Mouse (Mus musculus): ENCODE measurements around the gene Medag. TPM values are rescaled to one million over a fixed set of nuclear protein-coding genes. Genes with fewer than 3 reads are reported as not detected.

Medag gene
- polyA plus RNA-seq, 1 experiment from 2014 or later: 1.6 TPM

GRCm38 (mm10) chr5:149412671-149413070 lies 1.1 kb downstream of the Medag start:
- DNase-seq (no peak), ATAC-seq (ENCODE audit: insufficient read depth) (no peak)
- Histone ChIP-seq H3K9ac (no peak overlapping the region), H3K4me2 (peak overlapping the region; percentile 70; the same call in 1 of the 2 replicates), H3K9me3 (ENCODE audit: low read depth, low read length) (no peaks in the 10 kb centered on the region), H3K27ac (ENCODE audit: low read depth) (no peak overlapping the region), H3K4me1 (ENCODE audit: insufficient read depth) (peaks cover 3% of the 10 kb centered on the region; the same call in 1 of the 2 replicates), H3K27me3 (ENCODE audit: insufficient read depth, low read length) (0 out of 2 replicates have a peak, but pooled peaks cover 6% of the 10 kb centered on the region), H3K4me3 (ENCODE audit: low read depth, low read length) (no peak overlapping the region), H3K36me3 (ENCODE audit: insufficient read depth) (no peaks in the 10 kb centered on the region)
- TF ChIP-seq CTCF (IDR thresholded peaks at IDR 0.05; ENCODE audit: low read depth): no peak
- 84% methylated on average over 10 of the region's 10 CpGs for WGBS

DNA sequence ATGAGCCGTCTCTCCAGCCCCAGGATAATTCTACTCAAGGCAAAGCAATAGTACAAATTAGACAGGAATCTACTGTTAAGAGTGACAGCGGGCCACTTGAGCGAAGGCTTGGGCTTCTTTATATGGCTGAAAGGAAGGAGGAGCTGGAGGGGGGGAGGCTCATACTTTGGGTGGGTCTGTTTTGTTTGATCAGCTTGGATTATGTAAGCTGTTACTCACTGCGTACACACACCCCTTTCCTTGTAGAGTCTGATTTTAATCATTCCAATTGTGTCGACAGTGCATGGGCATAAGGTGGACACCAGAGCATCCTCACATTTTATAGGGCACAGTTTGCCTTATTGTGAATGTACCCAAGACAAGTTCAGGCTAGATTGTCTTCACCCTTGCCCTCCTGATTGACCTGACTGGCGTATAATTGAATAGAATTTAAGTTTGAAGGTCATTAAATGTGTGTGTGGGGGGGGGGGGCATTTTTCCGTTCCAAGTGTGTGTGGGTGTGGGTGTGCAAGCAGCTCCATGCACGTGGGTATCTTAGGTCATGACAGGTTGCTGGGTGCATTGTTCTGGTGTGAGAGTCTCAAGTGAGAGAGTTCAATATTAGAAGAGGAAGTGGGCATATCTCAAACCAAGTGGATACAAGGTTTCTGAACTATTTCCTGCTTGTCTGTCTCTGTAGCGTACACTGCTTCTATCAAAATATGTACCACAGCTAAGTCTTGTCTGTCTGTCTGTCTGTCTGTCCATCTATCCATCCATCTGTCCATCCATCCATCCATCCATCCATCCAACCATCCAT lies 3.0 kb downstream of the Medag start:
- H3K4me1 ChIP-seq (ENCODE audit: insufficient read depth): peaks cover 3% of the 10 kb centered on the region; the same call in 1 of the 2 replicates
- WGBS: 72% methylated on average over 9 of the region's 9 CpGs
- no peak overlapping the region for H3K9ac ChIP-seq
- H3K4me3 ChIP-seq (ENCODE audit: low read depth, low read length): no peak overlapping the region
- ATAC-seq (ENCODE audit: insufficient read depth): no peak
- H3K36me3 ChIP-seq (ENCODE audit: insufficient read depth): no peaks in the 10 kb centered on the region
- H3K4me2 ChIP-seq: no peak overlapping the region
- DNase-seq: no peak
- H3K27ac ChIP-seq (ENCODE audit: low read depth): no peak overlapping the region
- TF ChIP-seq CTCF (IDR thresholded peaks at IDR 0.05; ENCODE audit: low read depth): no peak
- 0 out of 2 replicates have a peak, but pooled peaks cover 6% of the 10 kb centered on the region for H3K27me3 ChIP-seq (ENCODE audit: insufficient read depth, low read length)
- H3K9me3 ChIP-seq (ENCODE audit: low read depth, low read length): no peaks in the 10 kb centered on the region

GRCm38 (mm10) chr5:149417381-149417780 lies 5.8 kb downstream of the Medag start:
- Histone ChIP-seq H3K27ac (ENCODE audit: low read depth) (no peak overlapping the region), H3K4me2 (no peak overlapping the region), H3K36me3 (ENCODE audit: insufficient read depth) (no peaks in the 10 kb centered on the region), H3K4me3 (ENCODE audit: low read depth, low read length) (no peak overlapping the region), H3K9me3 (ENCODE audit: low read depth, low read length) (no peaks in the 10 kb centered on the region), H3K9ac (no peak overlapping the region), H3K4me1 (ENCODE audit: insufficient read depth) (no peaks in the 10 kb centered on the region), H3K27me3 (ENCODE audit: insufficient read depth, low read length) (0 out of 2 replicates have a peak, but pooled peaks cover 6% of the 10 kb centered on the region)
- 96% methylated on average over 4 of the region's 4 CpGs for WGBS
- TF ChIP-seq CTCF (IDR thresholded peaks at IDR 0.05; ENCODE audit: low read depth): peak; percentile 63
- DNase-seq (no peak), ATAC-seq (ENCODE audit: insufficient read depth) (no peak)

- 88% methylated on average over 3 of the region's 3 CpGs for WGBS
- Histone ChIP-seq H3K36me3 (ENCODE audit: insufficient read depth) (no peaks in the 10 kb centered on the region), H3K4me1 (ENCODE audit: insufficient read depth) (peaks cover 15% of the 10 kb centered on the region), H3K9ac (no peak overlapping the region), H3K27me3 (ENCODE audit: insufficient read depth, low read length) (no peaks in the 10 kb centered on the region), H3K9me3 (ENCODE audit: low read depth, low read length) (no peaks in the 10 kb centered on the region), H3K27ac (ENCODE audit: low read depth) (no peak overlapping the region), H3K4me2 (no peak overlapping the region), H3K4me3 (ENCODE audit: low read depth, low read length) (no peak overlapping the region)
- ATAC-seq (ENCODE audit: insufficient read depth) (no peak), DNase-seq (no peak)
- TF ChIP-seq CTCF (IDR thresholded peaks at IDR 0.05; ENCODE audit: low read depth): no peak
Measured at GRCm38 (mm10) chr5:149426525-149426924, 15.0 kb downstream of the Medag start.

- Histone ChIP-seq H3K4me2 (no peak overlapping the region), H3K9ac (no peak overlapping the region), H3K27ac (ENCODE audit: low read depth) (no peak overlapping the region; the same call in 1 of the 2 replicates), H3K9me3 (ENCODE audit: low read depth, low read length) (no peaks in the 10 kb centered on the region), H3K4me3 (ENCODE audit: low read depth, low read length) (no peak overlapping the region), H3K4me1 (ENCODE audit: insufficient read depth) (peaks cover 15% of the 10 kb centered on the region), H3K36me3 (ENCODE audit: insufficient read depth) (no peaks in the 10 kb centered on the region), H3K27me3 (ENCODE audit: insufficient read depth, low read length) (no peaks in the 10 kb centered on the region)
- 89% methylated on average over 8 of the region's 8 CpGs for WGBS
- no peak for TF ChIP-seq CTCF (IDR thresholded peaks at IDR 0.05; ENCODE audit: low read depth)
- ATAC-seq (ENCODE audit: insufficient read depth) (no peak), DNase-seq (no peak)
Measured at GRCm38 (mm10) chr5:149427277-149428060, 15.9 kb downstream of the Medag start.

GRCm38 (mm10) chr5:149428347-149428746 lies 16.8 kb downstream of the Medag start:
- Histone ChIP-seq H3K4me2 (peak overlapping the region; percentile 0; the same call in 1 of the 2 replicates), H3K36me3 (ENCODE audit: insufficient read depth) (no peaks in the 10 kb centered on the region), H3K9ac (no peak overlapping the region), H3K27me3 (ENCODE audit: insufficient read depth, low read length) (no peaks in the 10 kb centered on the region), H3K4me3 (ENCODE audit: low read depth, low read length) (no peak overlapping the region), H3K9me3 (ENCODE audit: low read depth, low read length) (no peaks in the 10 kb centered on the region), H3K27ac (ENCODE audit: low read depth) (peak overlapping the region; percentile 85), H3K4me1 (ENCODE audit: insufficient read depth) (peaks cover 15% of the 10 kb centered on the region)
- ATAC-seq (ENCODE audit: insufficient read depth) (peak; percentile 85), DNase-seq (peak; percentile 71)
- peak; percentile 26; the same call in 1 of the 2 replicates for TF ChIP-seq CTCF (IDR thresholded peaks at IDR 0.05; ENCODE audit: low read depth)
- WGBS: 13% methylated on average over 6 of the region's 6 CpGs

DNA sequence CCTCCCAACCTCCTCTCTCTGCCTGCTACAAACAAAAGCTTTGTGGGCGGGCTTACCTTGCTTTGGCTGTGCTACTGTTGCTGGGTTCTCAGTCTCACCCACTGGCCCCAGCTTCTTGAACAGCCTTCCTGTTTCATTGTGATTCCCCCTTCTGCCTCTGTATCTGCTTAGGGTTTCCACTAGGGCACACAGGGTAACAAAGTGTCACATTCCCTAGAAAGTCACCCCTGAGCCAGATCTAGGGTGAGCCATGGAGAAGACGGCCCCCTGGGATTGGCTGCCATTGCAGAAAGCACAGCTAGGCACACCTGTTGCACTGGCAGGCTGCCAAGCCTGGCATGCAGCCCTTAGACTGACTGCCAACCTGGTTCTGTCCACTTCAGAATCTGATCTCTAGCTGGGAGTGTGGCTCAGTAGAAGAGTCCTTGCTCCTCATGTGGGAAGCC lies 17.3 kb downstream of the Medag start:
- TF ChIP-seq CTCF (IDR thresholded peaks at IDR 0.05; ENCODE audit: low read depth): no peak
- Histone ChIP-seq H3K4me2 (no peak overlapping the region), H3K9ac (no peak overlapping the region), H3K9me3 (ENCODE audit: low read depth, low read length) (no peaks in the 10 kb centered on the region), H3K4me3 (ENCODE audit: low read depth, low read length) (no peak overlapping the region), H3K27ac (ENCODE audit: low read depth) (peak overlapping the region; percentile 85), H3K36me3 (ENCODE audit: insufficient read depth) (no peaks in the 10 kb centered on the region), H3K27me3 (ENCODE audit: insufficient read depth, low read length) (no peaks in the 10 kb centered on the region), H3K4me1 (ENCODE audit: insufficient read depth) (peaks cover 15% of the 10 kb centered on the region)
- WGBS: 48% methylated on average over 2 of the region's 2 CpGs
- ATAC-seq (ENCODE audit: insufficient read depth) (peak; percentile 62), DNase-seq (peak; percentile 81)

All from lung, embryonic 14.5 days (tissue).